Mouse (Mus musculus) neural tube, embryonic 12.5 days (tissue): Measurements from ENCODE around the gene Sipa1. TPM values are rescaled to one million over a fixed set of nuclear protein-coding genes. Genes with fewer than 3 reads are reported as not detected.

ENCODE experiments used
- ATAC-seq: fragments of 200-750 bp; cut with Nextera tagmentation; 2 replicates; pipeline ENCODE4 v1.8.0; 2017; ENCODE audit warnings: low read depth, mild to moderate bottlenecking, moderate TSS enrichment, moderate library complexity; ENCODE audit not compliant: low FRiP score
- H3K27ac ChIP-seq: fragments of 300-500 bp; sonication (generic); 2 replicates; pipeline ENCODE4 v1.5.1; 2016
- H3K27me3 ChIP-seq: fragments of 300-500 bp; sonication (generic); replicated peaks from 2 replicates; pipeline ENCODE4 v1.6.1; 2016; ENCODE audit warnings: mild to moderate bottlenecking
- H3K36me3 ChIP-seq: fragments of 300-500 bp; sonication (generic); 2 replicates; pipeline ENCODE4 v1.6.1; 2016; ENCODE audit warnings: mild to moderate bottlenecking
- H3K4me1 ChIP-seq: fragments of 300-500 bp; sonication (generic); 2 replicates; pipeline ENCODE4 v1.6.1; 2016
- H3K4me2 ChIP-seq: fragments of 300-500 bp; sonication (generic); replicated peaks from 2 replicates; pipeline ENCODE4 v1.6.1; 2016; ENCODE audit warnings: mild to moderate bottlenecking
- H3K4me3 ChIP-seq: fragments of 300-500 bp; sonication (generic); 2 replicates; pipeline ENCODE4 v1.5.1; 2016
- H3K9ac ChIP-seq: fragments of 300-500 bp; sonication (generic); 2 replicates; pipeline ENCODE4 v1.6.1; 2016; ENCODE audit warnings: mild to moderate bottlenecking
- H3K9me3 ChIP-seq: fragments of 300-500 bp; sonication (generic); 2 replicates; pipeline ENCODE4 v1.6.1; 2016; ENCODE audit warnings: mild to moderate bottlenecking
- WGBS: fragments of 180-500 bp; shearing (Covaris S2); methylation state at CpG from one replicate; pipeline ENCODE4 v1.1.7; 2016; 5-methylcytosine and 5-hydroxymethylcytosine counted together
- polyA plus RNA-seq: library from polyadenylated mRNA; unstranded; fragments of >200 nt; fragmentation: Nextera tagmentation; extraction: Ambion mirVana; gene quantifications from 2 replicates; pipeline ENCODE4 v1.2.1, GENCODE M21; 2016

Gene Sipa1
- polyA plus RNA-seq = 24.8 and 25.7 TPM in 2 replicates

DNA sequence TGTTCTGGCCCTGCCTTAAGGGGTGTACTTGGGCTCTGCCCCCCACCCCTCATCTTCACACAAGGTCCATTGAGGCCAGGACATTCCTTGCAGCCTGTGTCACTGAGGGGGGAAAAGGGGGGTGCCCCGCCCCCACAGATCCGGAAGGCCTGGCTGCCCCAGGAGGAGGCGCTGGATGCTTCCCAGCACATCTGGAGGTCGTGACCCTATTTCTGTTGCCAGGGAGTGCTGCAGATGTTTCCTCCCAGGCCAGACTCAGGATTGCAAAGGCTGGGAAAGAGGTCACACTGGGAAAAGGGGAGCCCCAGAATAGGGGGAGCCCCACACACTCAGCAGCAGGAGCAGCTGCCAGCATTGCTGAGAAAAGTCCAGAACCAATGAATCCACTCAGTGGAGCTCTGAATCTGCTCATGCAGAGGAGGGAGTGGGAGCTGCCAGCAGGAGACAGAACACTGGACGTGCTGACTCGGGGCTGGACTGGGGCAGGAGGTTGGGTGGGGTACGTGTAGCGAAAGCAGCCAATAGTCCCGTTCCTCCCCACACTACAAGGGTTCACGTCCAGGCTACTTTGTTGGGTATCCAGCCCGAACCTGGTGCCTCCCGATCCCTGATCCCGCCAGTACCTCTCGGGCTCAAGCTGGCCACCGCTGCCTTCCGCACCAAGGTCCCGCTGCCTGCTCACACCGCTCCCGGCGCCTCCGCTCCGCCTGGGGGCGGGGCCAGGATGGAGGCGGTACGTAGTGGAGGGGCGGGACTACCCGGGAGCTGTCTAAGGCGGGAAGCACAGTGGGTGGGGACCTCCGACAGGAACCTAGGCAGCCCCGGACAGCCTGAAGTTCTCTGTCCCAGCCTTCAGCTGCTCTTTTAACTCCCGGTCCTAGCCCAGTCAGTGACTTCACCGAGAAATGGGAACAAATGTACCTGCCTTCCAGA is at the start of gene Sipa1:
Gene Sipa1, minus strand, starts transcription at position 727 of the 933 bp plus-strand sequence.
- Histone ChIP-seq H3K36me3 (peaks cover 38% of the 10 kb centered on the region), H3K4me3 (peak within 1 kb of the TSS; percentile 38), H3K4me2 (peak within 1 kb of the TSS; percentile 64), H3K9me3 (no peaks in the 10 kb centered on the region), H3K27me3 (no peaks in the 10 kb centered on the region), H3K9ac (peak within 1 kb of the TSS; percentile 57), H3K4me1 (peaks cover 19% of the 10 kb centered on the region), H3K27ac (no peak within 1 kb of the TSS)
- peak; percentile 89 for ATAC-seq
- WGBS = 2% methylated on average over 31 of the region's 32 CpGs

- Histone ChIP-seq H3K27ac (no peak overlapping the region), H3K36me3 (peaks cover 86% of the 10 kb centered on the region), H3K9me3 (no peaks in the 10 kb centered on the region), H3K4me1 (peaks cover 13% of the 10 kb centered on the region), H3K4me2 (no peak overlapping the region), H3K9ac (no peak overlapping the region), H3K4me3 (no peak overlapping the region), H3K27me3 (no peaks in the 10 kb centered on the region)
- ATAC-seq = no peak
- WGBS = 75% methylated on average over 5 of the region's 5 CpGs
Measured at GRCm38 (mm10) chr19:5713255-5713654, 49.7 kb upstream of the Sipa1 start.

- H3K4me2 ChIP-seq = no peak overlapping the region
Measured at GRCm38 (mm10) chr19:5711907-5712460, 48.5 kb upstream of the Sipa1 start.

DNA sequence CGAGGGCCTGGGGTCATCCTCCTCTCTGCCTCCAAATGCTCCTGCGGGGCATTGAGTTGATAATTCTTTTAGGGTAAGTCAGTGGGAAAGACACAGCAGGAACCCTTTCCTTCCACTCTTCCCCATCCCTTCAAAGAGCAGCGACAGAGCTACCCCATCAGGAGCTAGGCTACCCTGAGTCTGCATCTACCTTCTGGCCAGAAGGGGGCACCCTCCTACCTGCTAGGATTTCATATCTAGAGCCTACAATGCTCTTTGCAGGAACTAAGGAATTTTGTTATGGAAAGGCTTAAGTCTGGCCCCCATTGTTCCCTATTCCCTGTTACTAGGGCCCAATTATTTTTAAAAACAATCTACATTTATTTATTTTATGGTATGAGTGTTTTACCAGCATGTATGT is 47.7 kb upstream of the Sipa1 start:
- H3K27ac ChIP-seq = no peak overlapping the region
- H3K4me2 ChIP-seq = no peak overlapping the region
- 7% methylated on average over 3 of the region's 3 CpGs for WGBS
- no peak for ATAC-seq
- peaks cover 10% of the 10 kb centered on the region; the same call in 1 of the 2 replicates for H3K4me1 ChIP-seq
- no peaks in the 10 kb centered on the region for H3K27me3 ChIP-seq
- no peak overlapping the region for H3K9ac ChIP-seq
- H3K36me3 ChIP-seq = peaks cover 84% of the 10 kb centered on the region
- H3K4me3 ChIP-seq = no peak overlapping the region
- no peaks in the 10 kb centered on the region for H3K9me3 ChIP-seq

More at GRCm38 (mm10) chr19:5711907-5712460, 48.5 kb upstream of the Sipa1 start:
- Histone ChIP-seq H3K4me1 (peaks cover 13% of the 10 kb centered on the region), H3K36me3 (peaks cover 81% of the 10 kb centered on the region), H3K27ac (no peak overlapping the region), H3K27me3 (no peaks in the 10 kb centered on the region), H3K9ac (no peak overlapping the region), H3K4me3 (no peak overlapping the region), H3K9me3 (no peaks in the 10 kb centered on the region)
- 93% methylated on average over 14 of the region's 14 CpGs for WGBS
- ATAC-seq = no peak

GRCm38 (mm10) chr19:5710581-5710980 is 47.1 kb upstream of the Sipa1 start:
- no peak overlapping the region for H3K4me2 ChIP-seq
- WGBS = 80% methylated on average over 8 of the region's 8 CpGs
- H3K4me1 ChIP-seq = peaks cover 4% of the 10 kb centered on the region; the same call in 1 of the 2 replicates
- no peak for ATAC-seq
- no peak overlapping the region for H3K27ac ChIP-seq
- no peak overlapping the region for H3K9ac ChIP-seq
- H3K36me3 ChIP-seq = peaks cover 83% of the 10 kb centered on the region
- no peaks in the 10 kb centered on the region for H3K9me3 ChIP-seq
- no peaks in the 10 kb centered on the region for H3K27me3 ChIP-seq
- H3K4me3 ChIP-seq = no peak overlapping the region

DNA sequence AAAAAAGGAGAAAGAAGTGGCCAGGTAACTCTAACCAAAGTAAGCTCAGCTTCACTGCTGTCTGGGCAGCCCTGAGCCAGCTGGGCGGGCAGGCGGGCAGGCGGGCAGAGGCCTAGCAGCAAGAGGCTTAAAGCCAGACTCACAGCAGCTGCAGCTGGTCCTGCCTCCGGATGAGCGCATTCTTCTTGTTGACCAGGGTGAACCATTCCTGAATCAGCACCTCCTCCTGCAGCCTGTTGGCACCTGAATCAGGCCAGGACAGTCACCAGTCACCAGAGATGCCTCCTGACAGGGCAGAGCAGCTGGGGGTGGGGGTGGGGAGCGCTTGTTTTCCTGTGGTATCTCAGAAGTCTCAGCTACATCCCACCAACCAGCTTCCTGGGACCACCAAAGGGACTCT is 46.6 kb upstream of the Sipa1 start:
- H3K9me3 ChIP-seq = no peaks in the 10 kb centered on the region
- H3K4me3 ChIP-seq = no peak overlapping the region
- H3K36me3 ChIP-seq = peaks cover 79% of the 10 kb centered on the region
- H3K9ac ChIP-seq = no peak overlapping the region
- H3K27me3 ChIP-seq = no peaks in the 10 kb centered on the region
- no peaks in the 10 kb centered on the region; the same call in 1 of the 2 replicates for H3K4me1 ChIP-seq
- H3K27ac ChIP-seq = no peak overlapping the region
- H3K4me2 ChIP-seq = no peak overlapping the region
- WGBS = 95% methylated on average over 6 of the region's 6 CpGs
- ATAC-seq = no peak

- H3K9ac ChIP-seq = no peak overlapping the region
- H3K9me3 ChIP-seq = no peaks in the 10 kb centered on the region
- no peak overlapping the region for H3K4me3 ChIP-seq
- no peaks in the 10 kb centered on the region for H3K27me3 ChIP-seq
- WGBS = 52% methylated on average over 10 of the region's 10 CpGs
- H3K4me2 ChIP-seq = no peak overlapping the region
- H3K27ac ChIP-seq = no peak overlapping the region
- no peak for ATAC-seq
- 0 out of 2 replicates have a peak, but pooled peaks cover 2% of the 10 kb centered on the region for H3K4me1 ChIP-seq
- H3K36me3 ChIP-seq = peaks cover 73% of the 10 kb centered on the region
Measured at GRCm38 (mm10) chr19:5704801-5705571, 41.5 kb upstream of the Sipa1 start.

DNA sequence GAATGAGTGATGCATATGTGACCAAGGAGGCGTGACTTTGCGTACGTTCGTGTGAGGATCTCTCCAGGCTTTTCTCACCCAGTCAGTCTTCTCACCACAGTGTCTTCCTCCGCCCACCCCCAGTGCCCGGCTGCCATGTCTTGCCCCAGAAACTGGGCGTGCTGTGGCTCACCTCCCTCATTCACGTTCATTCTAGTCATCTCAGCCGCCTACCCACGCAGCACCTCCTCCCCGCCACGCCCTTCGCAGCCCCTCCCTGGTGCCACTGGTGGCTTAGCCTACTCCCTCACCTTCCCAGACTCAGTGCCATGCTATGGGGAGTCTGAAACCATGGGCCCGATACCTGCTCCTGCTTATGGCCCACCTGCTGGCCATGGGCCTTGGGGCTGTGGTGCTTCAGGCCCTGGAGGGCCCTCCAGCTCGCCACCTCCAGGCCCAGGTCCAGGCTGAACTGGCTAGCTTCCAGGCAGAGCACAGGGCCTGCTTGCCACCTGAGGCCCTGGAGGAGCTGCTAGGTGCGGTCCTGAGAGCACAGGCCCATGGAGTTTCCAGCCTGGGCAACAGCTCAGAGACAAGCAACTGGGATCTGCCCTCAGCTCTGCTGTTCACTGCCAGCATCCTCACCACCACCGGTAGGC is 40.8 kb upstream of the Sipa1 start, which contains the start of gene Kcnk7:
Gene Kcnk7, plus strand, starts transcription at position 205 of the 638 bp plus-strand sequence.
- 81% methylated on average over 17 of the region's 17 CpGs for WGBS
- no peak for ATAC-seq
- no peak within 1 kb of the TSS for H3K4me3 ChIP-seq

GRCm38 (mm10) chr19:5695849-5696462 is 32.4 kb upstream of the Sipa1 start:
- H3K9ac ChIP-seq = peak overlapping the region; percentile 33; the same call in 1 of the 2 replicates
- H3K27ac ChIP-seq = no peak overlapping the region
- peak overlapping the region; percentile 63 for H3K4me2 ChIP-seq
- H3K4me3 ChIP-seq = 0 out of 2 replicates have a peak overlapping the region, but pooled peaks have one; percentile 23
- no peak for ATAC-seq
- H3K4me1 ChIP-seq = peaks cover 28% of the 10 kb centered on the region
- no peaks in the 10 kb centered on the region for H3K9me3 ChIP-seq
- H3K27me3 ChIP-seq = peaks cover 6% of the 10 kb centered on the region; the same call in 1 of the 2 replicates
- WGBS = 6% methylated on average over 41 of the region's 41 CpGs
- H3K36me3 ChIP-seq = peaks cover 84% of the 10 kb centered on the region

More for the DNA sequence above, 40.8 kb upstream of the Sipa1 start, which contains the start of gene Kcnk7:
- H3K4me2 ChIP-seq = no peak within 1 kb of the TSS
- H3K4me1 ChIP-seq = 0 out of 2 replicates have a peak, but pooled peaks cover 2% of the 10 kb centered on the region
- peaks cover 74% of the 10 kb centered on the region for H3K36me3 ChIP-seq
- no peak within 1 kb of the TSS for H3K27ac ChIP-seq
- no peaks in the 10 kb centered on the region for H3K9me3 ChIP-seq
- H3K27me3 ChIP-seq = no peaks in the 10 kb centered on the region
- H3K9ac ChIP-seq = no peak within 1 kb of the TSS

DNA sequence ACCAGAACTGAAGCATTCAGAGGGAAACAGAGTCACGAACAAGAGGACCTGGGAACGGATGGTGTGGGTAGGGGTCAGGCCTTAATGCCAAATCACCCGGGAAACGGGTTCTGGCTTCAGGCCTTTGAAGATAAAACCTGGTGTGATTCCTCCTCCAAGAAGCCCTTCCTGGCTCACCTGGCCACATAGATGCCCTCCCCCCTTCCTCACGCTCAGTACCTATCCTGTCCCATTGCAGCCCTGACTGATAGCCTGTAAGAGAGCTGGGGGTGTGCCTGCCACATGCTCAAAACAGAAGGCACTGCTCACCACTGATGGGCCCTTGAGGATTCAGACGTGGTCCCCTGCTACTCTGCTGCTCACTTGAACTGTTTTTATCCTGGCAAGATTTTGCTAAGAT is 30.3 kb upstream of the Sipa1 start:
- no peak overlapping the region for H3K9ac ChIP-seq
- H3K36me3 ChIP-seq = peaks cover 68% of the 10 kb centered on the region
- H3K27me3 ChIP-seq = peaks cover 6% of the 10 kb centered on the region; the same call in 1 of the 2 replicates
- H3K4me1 ChIP-seq = peaks cover 44% of the 10 kb centered on the region
- ATAC-seq = no peak
- 90% methylated on average over 6 of the region's 6 CpGs for WGBS
- H3K27ac ChIP-seq = no peak overlapping the region
- peak overlapping the region; percentile 3; the same call in 1 of the 2 replicates for H3K4me2 ChIP-seq
- H3K4me3 ChIP-seq = no peak overlapping the region
- H3K9me3 ChIP-seq = no peaks in the 10 kb centered on the region

GRCm38 (mm10) chr19:5692913-5693396 is 29.4 kb upstream of the Sipa1 start:
- no peak overlapping the region for H3K4me3 ChIP-seq
- no peak overlapping the region for H3K27ac ChIP-seq
- H3K36me3 ChIP-seq = peaks cover 61% of the 10 kb centered on the region
- no peaks in the 10 kb centered on the region for H3K9me3 ChIP-seq
- H3K27me3 ChIP-seq = peaks cover 6% of the 10 kb centered on the region; the same call in 1 of the 2 replicates
- H3K4me2 ChIP-seq = peak overlapping the region; percentile 100
- H3K4me1 ChIP-seq = peaks cover 47% of the 10 kb centered on the region
- WGBS = 84% methylated on average over 10 of the region's 10 CpGs
- no peak for ATAC-seq
- 0 out of 2 replicates have a peak overlapping the region, but pooled peaks have one; percentile 89 for H3K9ac ChIP-seq
